Mouse (Mus musculus): ENCODE data around the gene Cryba4.

- TF ChIP-seq CTCF (conservative IDR thresholded peaks at IDR 0.05; ENCODE audit: insufficient read depth, insufficient read length, low read depth, low read length), result no peak
- TF ChIP-seq POLR2A (IDR thresholded peaks at IDR 0.05; ENCODE audit: low read depth, low read length), result no peak
These were observed 38.7 kb downstream of the Cryba4 start for GRCm38 (mm10) chr5:112213331-112214240.
